In the genomic region with DNA sequence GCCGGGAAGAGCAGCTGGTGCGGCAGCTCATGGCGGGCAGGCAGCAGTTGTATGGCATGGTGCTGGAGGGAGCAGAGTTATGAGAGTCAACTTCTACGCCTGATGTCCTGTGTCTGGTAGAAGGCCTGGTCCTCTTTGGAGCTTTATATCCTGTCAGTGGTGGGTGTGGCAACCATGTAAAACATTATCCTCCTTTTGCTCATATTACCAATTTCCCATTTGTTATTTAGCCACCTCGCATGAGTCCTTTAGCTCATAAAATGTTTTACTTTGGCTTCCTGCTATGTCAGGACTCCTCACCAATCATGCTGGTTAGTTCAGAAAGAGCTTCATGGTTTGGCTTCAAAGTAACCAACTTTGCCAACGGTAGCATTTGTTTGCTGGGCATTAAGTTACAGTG, we compare ENCODE assay signal across 18 mouse cellular contexts. TPM values are rescaled to one million over a fixed set of nuclear protein-coding genes. Genes with fewer than 3 reads are reported as not detected.
DNase-seq lines count a peak whose midpoint lies in the region; ATAC-seq lines count a peak whose summit lies in the region.
"Had no signal": no experiment of that assay in that cellular context is flagged by ENCODE, and none has a peak within 500 bp of the region (broad histone marks: within the 10 kb centered on the region; RNA-seq: fewer than 3 reads in every experiment).

A gene (minus strand): TSS at position 101 of the 400 bp plus-strand sequence.

- no peak within 1 kb of the TSS for H3K9ac ChIP-seq in heart, embryonic 12.5 days

- H3K4me2 ChIP-seq in heart, embryonic 12.5 days = no peak within 1 kb of the TSS

- no peak for ATAC-seq in heart, embryonic 12.5 days (ENCODE audit: insufficient number of reproducible peaks, low FRiP score)
- ATAC-seq: activated CD4-positive, CD25-positive, alpha-beta regulatory T cell, adult 4 months; CD4-positive, CD25-positive, alpha-beta regulatory T cell, adult 4 months; Patski had no signal

- H3K27me3 ChIP-seq in heart, embryonic 12.5 days (replicated peaks) = no peaks in the 10 kb centered on the region
- H3K27me3 ChIP-seq: Patski had no signal

- no peaks in the 10 kb centered on the region for H3K36me3 ChIP-seq in heart, embryonic 12.5 days
- H3K36me3 ChIP-seq: G1E had no signal

- 80% methylated on average over 6 of the region's 6 CpGs for WGBS in heart, embryonic 12.5 days

- no peak within 1 kb of the TSS for H3K4me3 ChIP-seq in heart, embryonic 12.5 days

- H3K9me3 ChIP-seq in heart, embryonic 12.5 days (replicated peaks) = no peaks in the 10 kb centered on the region

- no peak within 1 kb of the TSS for H3K27ac ChIP-seq in heart, embryonic 12.5 days (ENCODE audit: poor library complexity, severe bottlenecking)

- no peaks in the 10 kb centered on the region for H3K4me1 ChIP-seq in heart, embryonic 12.5 days (replicated peaks)

- peak; percentile 40 for DNase-seq in heart, adult 11 months
- DNase-seq: adrenal gland, adult 2 months; adrenal gland, adult 8-10 months; adrenal gland, postnatal 10 days; adrenal gland, postnatal 14 days; adrenal gland, postnatal 25 days; adrenal gland, postnatal 36 days; B cell, adult 2 months; cerebellum, adult 11 months; cerebellum, adult 11-12 months; cerebellum, adult 18-20 months; cerebellum, adult 2 months had no signal

RNA-seq across cellular contexts. Expression of the gene that starts here (rescaled TPM):
- polyA plus RNA-seq in heart, embryonic 12.5 days (2016; fragmentation: Nextera tagmentation; extraction: Ambion mirVana) = not detected in 2 replicates
- polyA plus RNA-seq: activated CD4-positive, CD25-positive, alpha-beta regulatory T cell, adult 4 months; adrenal gland, adult 2 months; C2C12; CD4-positive, CD25-positive, alpha-beta regulatory T cell, adult 4 months; cerebellum, adult 2 months; G1E had no signal
